Comparison of ENCODE assay signal across 18 mouse cellular contexts in the genomic region with DNA sequence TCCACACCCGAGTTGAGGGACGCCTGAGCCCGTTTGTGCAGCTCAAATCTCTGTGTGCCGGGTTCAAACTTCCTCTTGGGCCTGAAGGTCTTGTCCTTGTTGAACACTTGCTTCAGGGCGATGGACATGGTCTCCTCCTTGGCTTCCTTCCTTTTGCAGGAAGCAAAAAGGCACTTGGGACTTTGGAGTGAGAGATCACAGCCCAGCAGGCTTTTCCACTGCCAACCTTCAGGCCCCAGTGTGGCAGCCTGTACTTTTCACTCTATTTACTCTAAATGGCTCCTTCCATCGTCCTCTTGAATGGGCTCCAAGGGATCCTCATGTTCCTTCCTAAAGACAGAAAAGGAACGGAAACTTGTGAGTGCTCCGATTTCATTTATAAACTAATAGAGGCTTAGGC.
DNase-seq lines count a peak whose midpoint lies in the region; ATAC-seq and TF ChIP-seq lines count a peak whose summit lies in the region.
"Had no signal": no experiment of that assay in that cellular context is flagged by ENCODE, and none has a peak within 500 bp of the region (broad histone marks: within the 10 kb centered on the region; RNA-seq: fewer than 3 reads in every experiment).

No protein-coding gene starts in this region.

- no peak overlapping the region for H3K27ac ChIP-seq in testis, adult 2 months (ENCODE audit: control insufficient read depth, insufficient read depth, low read depth, low read length)
- H3K27ac ChIP-seq: embryonic facial prominence, embryonic 10.5 days; embryonic facial prominence, embryonic 12.5 days; forebrain, embryonic 13.5 days; forebrain, embryonic 15.5 days had no signal

- H3K36me3 ChIP-seq in testis, adult 2 months (ENCODE audit: control insufficient read depth, insufficient read depth, low read length): no peaks in the 10 kb centered on the region
- H3K36me3 ChIP-seq: embryonic facial prominence, embryonic 12.5 days; forebrain, embryonic 15.5 days had no signal

- peak overlapping the region; percentile 9 for H3K4me3 ChIP-seq in testis, adult 2 months (ENCODE audit: control insufficient read depth, low read depth, low read length)
- H3K4me3 ChIP-seq: embryonic facial prominence, embryonic 10.5 days; embryonic facial prominence, embryonic 12.5 days; forebrain, embryonic 13.5 days; forebrain, embryonic 15.5 days had no signal

- DNase-seq in kidney, adult 9 months: peak; percentile 51
- DNase-seq in kidney, postnatal 4 days: no peak
- DNase-seq in testis, postnatal 10 days (ENCODE audit: low spot score): no peak
- DNase-seq: adrenal gland, adult 8-10 months; adrenal gland, postnatal 14 days; adrenal gland, postnatal 36 days; cerebellum, adult 11-12 months; cerebellum, adult 2 months; cerebellum, adult 9-10 months; cerebellum, postnatal 10 days; cerebellum, postnatal 25 days; forebrain, postnatal 0 days had no signal

- no peak for TF ChIP-seq POLR2A in testis, adult 2 months (IDR thresholded peaks at IDR 0.05; ENCODE audit: control insufficient read depth, low read depth, low read length)

- TF ChIP-seq CTCF in testis, adult 2 months (IDR thresholded peaks at IDR 0.05; ENCODE audit: control insufficient read depth, insufficient read depth, insufficient replicate concordance, low read depth, low read length): no peak

- no peaks in the 10 kb centered on the region; the same call in 1 of the 2 replicates for H3K4me1 ChIP-seq in testis, adult 2 months (ENCODE audit: control insufficient read depth, insufficient read depth, low read length)
- H3K4me1 ChIP-seq: forebrain, embryonic 13.5 days; forebrain, embryonic 15.5 days had no signal

- ATAC-seq in activated CD4-positive, CD25-positive, alpha-beta regulatory T cell, adult 4 months: no peak
- ATAC-seq: forebrain, embryonic 13.5 days; forebrain, embryonic 15.5 days; forebrain, postnatal 0 days had no signal

- H3K27me3 ChIP-seq in testis, adult 2 months (ENCODE audit: control insufficient read depth, insufficient read depth, low read length): no peaks in the 10 kb centered on the region
- H3K27me3 ChIP-seq: embryonic facial prominence, embryonic 12.5 days; forebrain, embryonic 13.5 days; forebrain, embryonic 15.5 days had no signal
